In genomic region chr4:150938063-150938452, GRCm38 (mm10) we compare ENCODE assay signal across 12 mouse cellular contexts. TPM values are rescaled to one million over a fixed set of nuclear protein-coding genes. Genes with fewer than 3 reads are reported as not detected.
DNase-seq lines count a peak whose midpoint lies in the region; ATAC-seq and TF ChIP-seq lines count a peak whose summit lies in the region.
"Had no signal": no experiment of that assay in that cellular context is flagged by ENCODE, and none has a peak within 500 bp of the region (broad histone marks: within the 10 kb centered on the region; RNA-seq: fewer than 3 reads in every experiment).

No protein-coding gene starts in this region.

- WGBS in heart, postnatal 0 days: 11% methylated on average over 14 of the region's 14 CpGs
- WGBS in liver, embryonic 12.5 days (ENCODE audit: insufficient replicate concordance): 20% methylated on average over 14 of the region's 14 CpGs

- no peak for TF ChIP-seq EP300 in heart, postnatal 0 days (IDR thresholded peaks at IDR 0.05; ENCODE audit: low read depth)

- H3K4me2 ChIP-seq in heart, postnatal 0 days (ENCODE audit: low read depth, low read length): peak overlapping the region; percentile 39
- H3K4me2 ChIP-seq in liver, embryonic 12.5 days: peak overlapping the region; percentile 23

- 0 out of 2 replicates have a peak overlapping the region, but pooled peaks have one; percentile 1 for H3K4me3 ChIP-seq in heart, postnatal 0 days (ENCODE audit: low read depth, low read length)
- no peak overlapping the region for H3K4me3 ChIP-seq in liver, embryonic 12.5 days

- TF ChIP-seq CTCF in heart, postnatal 0 days (IDR thresholded peaks at IDR 0.05; ENCODE audit: low read depth): no peak

- DNase-seq in heart, postnatal 0 days (ENCODE audit: low spot score): no peak
- DNase-seq in heart, adult 9 months (ENCODE audit: low spot score in 2 of 2): no peak
- peak; percentile 38 for DNase-seq in right cerebral cortex, adult 18-20 months
- DNase-seq in right cerebral cortex, postnatal 14 days: no peak
- DNase-seq in embryo, embryonic 11 days: no peak
- DNase-seq in kidney, adult 11 months: no peak
- no peak for DNase-seq in spleen, postnatal 36 days (ENCODE audit: low spot score in 2 of 2)

- ATAC-seq in heart, postnatal 0 days (ENCODE audit: insufficient read depth, low read depth): no peak
- no peak for ATAC-seq in liver, embryonic 12.5 days

- H3K27me3 ChIP-seq in heart, postnatal 0 days (ENCODE audit: control insufficient read depth, insufficient read depth, low read length): no peaks in the 10 kb centered on the region; the same call in 1 of the 2 replicates
- peaks cover 22% of the 10 kb centered on the region for H3K27me3 ChIP-seq in liver, embryonic 12.5 days (replicated peaks)

- H3K27ac ChIP-seq in heart, postnatal 0 days (ENCODE audit: low read depth): no peak overlapping the region
- no peak overlapping the region for H3K27ac ChIP-seq in liver, embryonic 12.5 days
- H3K27ac ChIP-seq: kidney, postnatal 0 days had no signal

- H3K9me3 ChIP-seq in heart, postnatal 0 days (replicated peaks; ENCODE audit: control insufficient read depth, low read length): no peaks in the 10 kb centered on the region
- no peaks in the 10 kb centered on the region for H3K9me3 ChIP-seq in liver, embryonic 12.5 days (replicated peaks)

- H3K9ac ChIP-seq in heart, postnatal 0 days (replicated peaks; ENCODE audit: low read depth, low read length): no peak overlapping the region
- no peak overlapping the region for H3K9ac ChIP-seq in liver, embryonic 12.5 days

- H3K36me3 ChIP-seq in heart, postnatal 0 days (replicated peaks; ENCODE audit: control insufficient read depth, insufficient read depth, low read length): no peaks in the 10 kb centered on the region
- no peaks in the 10 kb centered on the region for H3K36me3 ChIP-seq in liver, embryonic 12.5 days

- no peaks in the 10 kb centered on the region for H3K4me1 ChIP-seq in heart, postnatal 0 days (ENCODE audit: control insufficient read depth, insufficient read depth)
- no peaks in the 10 kb centered on the region for H3K4me1 ChIP-seq in liver, embryonic 12.5 days

RNA-seq across cellular contexts. Expression of gene Tnfrsf9, which starts 23.7 kb away (rescaled TPM):
- 2.0 and 3.5 TPM in 2 replicates for total RNA-seq in heart, postnatal 0 days (2014; rRNA removed; ENCODE audit: low replicate concordance)
- 0.36 and 0.53 TPM in 2 replicates for polyA plus RNA-seq in heart, postnatal 0 days (2015; fragmentation: Nextera tagmentation; extraction: Ambion mirVana)
- 0.12 TPM in 1 of 2 replicates, not detected in the other for polyA plus RNA-seq in liver, embryonic 12.5 days (2016; fragmentation: Nextera tagmentation; extraction: Ambion mirVana)
- total RNA-seq: common myeloid progenitor, adult 5-6 weeks had no signal

RNA-seq across cellular contexts. Expression of gene Park7, which starts 23.8 kb away (rescaled TPM):
- 120 and 152 TPM in 2 replicates for total RNA-seq in heart, postnatal 0 days (2014; rRNA removed; ENCODE audit: low replicate concordance)
- polyA plus RNA-seq in heart, postnatal 0 days (2015; fragmentation: Nextera tagmentation; extraction: Ambion mirVana): 322 and 333 TPM in 2 replicates
- 326 and 344 TPM in 2 replicates for polyA plus RNA-seq in liver, embryonic 12.5 days (2016; fragmentation: Nextera tagmentation; extraction: Ambion mirVana)

RNA-seq across cellular contexts. Expression of gene Uts2, which starts 58.8 kb away (rescaled TPM):
- total RNA-seq in heart, postnatal 0 days (2014; rRNA removed; ENCODE audit: low replicate concordance): not detected in 2 replicates
- polyA plus RNA-seq in heart, postnatal 0 days (2015; fragmentation: Nextera tagmentation; extraction: Ambion mirVana): not detected in 2 replicates
- not detected in 2 replicates for polyA plus RNA-seq in liver, embryonic 12.5 days (2016; fragmentation: Nextera tagmentation; extraction: Ambion mirVana)
- total RNA-seq: adrenal gland, postnatal 25 days; common myeloid progenitor, adult 5-6 weeks; left cerebral cortex, postnatal 25 days had no signal
- polyA plus RNA-seq: kidney, postnatal 0 days had no signal
